Mouse (Mus musculus): ENCODE results near the gene Sept5. TPM values are rescaled to one million over a fixed set of nuclear protein-coding genes. Genes with fewer than 3 reads are reported as not detected.

The Sept5 gene
- total and polyA plus RNA-seq, 2 experiments from 2014 or later = 195 to 286 TPM

DNA sequence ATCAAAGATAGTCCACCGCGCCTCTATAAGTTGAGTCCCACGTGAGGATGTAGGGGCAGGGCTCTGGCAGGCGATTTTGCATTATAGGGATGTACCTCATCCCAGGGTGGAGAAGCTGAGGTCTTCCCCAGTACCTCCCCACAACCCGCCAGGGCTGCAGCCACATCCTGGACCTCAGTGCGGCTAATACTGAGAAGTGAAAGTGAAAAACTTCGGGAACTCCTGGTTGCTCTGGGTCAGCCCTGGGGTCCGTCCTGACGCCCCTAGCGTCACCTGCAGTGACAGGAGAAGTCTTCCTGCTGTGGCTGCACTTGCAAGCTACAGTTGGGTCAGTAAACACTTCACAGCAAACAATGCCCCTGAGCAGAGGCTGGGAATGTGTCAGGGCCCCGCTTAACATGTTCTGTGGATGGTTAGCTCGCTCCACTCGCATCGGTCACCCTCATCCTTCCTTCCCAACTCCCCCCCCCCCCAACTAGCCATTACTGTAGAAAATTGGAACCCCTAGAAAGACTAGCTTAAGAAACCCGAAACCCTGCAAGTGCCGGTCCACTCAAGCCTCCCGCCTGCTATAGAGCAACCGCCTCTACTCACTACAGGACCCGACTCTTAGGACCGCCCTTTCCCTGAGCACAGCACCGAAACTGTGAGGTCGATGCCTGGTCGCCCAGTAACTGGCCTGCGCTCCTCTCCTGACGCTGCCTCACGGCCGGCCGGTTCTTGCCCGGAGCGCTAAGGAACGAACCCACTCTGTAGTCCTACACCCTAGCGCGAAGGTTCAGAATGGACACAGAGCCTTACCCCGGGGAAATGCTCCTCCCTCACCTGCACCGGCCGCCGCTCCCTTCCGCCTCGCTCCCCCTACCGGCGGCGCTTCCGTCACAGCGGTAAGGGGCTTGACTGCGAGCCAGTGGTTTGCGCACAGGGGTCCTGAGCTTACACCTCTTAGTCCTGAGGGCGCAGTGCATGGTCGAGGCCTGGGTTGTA lies 39.7 kb downstream of the Sept5 start, which contains the start of gene Tbx1:
Gene Tbx1, minus strand, starts transcription at position 868 of the 987 bp plus-strand sequence.
- no peak within 1 kb of the TSS for H3K9ac ChIP-seq (replicated peaks; ENCODE audit: low read length)
- H3K9me3 ChIP-seq (ENCODE audit: low read length) = no peaks in the 10 kb centered on the region
- no peak for DNase-seq (ENCODE audit: low spot score)
- no peaks in the 10 kb centered on the region for H3K36me3 ChIP-seq (ENCODE audit: insufficient read depth, low read length)
- TF ChIP-seq CTCF (IDR thresholded peaks at IDR 0.05; ENCODE audit: low read depth) = peak; percentile 49
- peaks cover 4% of the 10 kb centered on the region; the same call in 1 of the 2 replicates for H3K4me1 ChIP-seq (ENCODE audit: insufficient read depth, low read length)
- peaks cover 63% of the 10 kb centered on the region for H3K27me3 ChIP-seq (ENCODE audit: insufficient read depth, low read length)
- no peak within 1 kb of the TSS for H3K27ac ChIP-seq
- peak within 1 kb of the TSS; percentile 39 for H3K4me2 ChIP-seq (ENCODE audit: low read depth, low read length)
- peak within 1 kb of the TSS; percentile 18 for H3K4me3 ChIP-seq (ENCODE audit: low read length)
- WGBS = 3% methylated on average over 48 of the region's 48 CpGs
- no peak for ATAC-seq

DNA sequence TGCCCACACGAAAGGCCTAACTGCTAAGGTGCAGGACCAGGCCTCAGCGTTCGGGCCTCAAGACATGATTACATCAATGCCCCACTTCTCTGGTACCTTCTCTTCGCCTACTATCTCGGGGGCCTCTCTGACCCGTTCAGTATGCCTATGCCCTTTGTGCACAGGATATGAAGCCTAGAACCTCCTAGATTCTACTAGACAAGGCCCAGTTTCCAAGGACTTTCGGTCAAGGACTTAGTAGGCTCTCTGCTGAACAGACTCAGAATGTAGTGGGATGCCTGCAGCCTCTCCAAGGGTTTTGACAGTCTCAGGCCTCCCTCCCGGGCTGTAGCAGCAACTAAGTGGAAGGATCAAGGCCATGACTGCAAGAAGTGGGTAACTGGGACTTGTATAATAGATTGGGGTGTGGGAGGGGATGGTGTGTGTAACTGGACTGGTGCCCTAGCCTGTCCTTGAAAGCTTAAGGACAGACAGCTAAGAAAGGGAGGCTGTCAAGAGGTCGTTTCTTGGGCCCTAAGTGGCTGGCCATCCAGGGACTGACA lies 40.6 kb downstream of the Sept5 start:
- ATAC-seq (no peak), DNase-seq (ENCODE audit: low spot score) (no peak)
- no peak overlapping the region for H3K4me2 ChIP-seq (ENCODE audit: low read depth, low read length)
- H3K4me3 ChIP-seq (ENCODE audit: low read length) = no peak overlapping the region
- WGBS = 34% methylated on average over 9 of the region's 9 CpGs
- no peaks in the 10 kb centered on the region for H3K9me3 ChIP-seq (ENCODE audit: low read length)
- no peaks in the 10 kb centered on the region for H3K36me3 ChIP-seq (ENCODE audit: insufficient read depth, low read length)
- H3K27ac ChIP-seq = no peak overlapping the region
- H3K27me3 ChIP-seq (ENCODE audit: insufficient read depth, low read length) = peaks cover 73% of the 10 kb centered on the region
- no peak overlapping the region for H3K9ac ChIP-seq (replicated peaks; ENCODE audit: low read length)
- no peak for TF ChIP-seq CTCF (IDR thresholded peaks at IDR 0.05; ENCODE audit: low read depth)
- H3K4me1 ChIP-seq (ENCODE audit: insufficient read depth, low read length) = peaks cover 4% of the 10 kb centered on the region; the same call in 1 of the 2 replicates

DNA sequence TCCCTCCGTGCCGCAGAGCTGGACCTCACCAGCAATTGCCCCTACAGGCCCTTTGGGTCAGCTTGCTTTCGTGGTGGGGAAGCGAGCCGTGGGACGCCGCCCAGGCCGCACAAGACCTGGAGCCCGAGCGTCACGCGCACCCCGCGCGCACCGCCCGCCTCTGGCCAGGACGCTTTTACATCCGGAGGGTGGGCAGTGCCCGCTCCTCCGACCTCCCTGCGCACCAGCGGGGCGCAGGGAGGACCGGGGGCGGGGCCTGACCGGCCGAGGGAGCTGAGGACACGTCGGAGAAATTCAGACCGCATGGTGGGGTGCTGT lies 41.1 kb downstream of the Sept5 start:
- H3K36me3 ChIP-seq (ENCODE audit: insufficient read depth, low read length) = no peaks in the 10 kb centered on the region
- no peak for TF ChIP-seq CTCF (IDR thresholded peaks at IDR 0.05; ENCODE audit: low read depth)
- no peak overlapping the region for H3K4me2 ChIP-seq (ENCODE audit: low read depth, low read length)
- H3K9ac ChIP-seq (replicated peaks; ENCODE audit: low read length) = no peak overlapping the region
- DNase-seq (ENCODE audit: low spot score) (no peak), ATAC-seq (no peak)
- no peak overlapping the region for H3K27ac ChIP-seq
- H3K4me3 ChIP-seq (ENCODE audit: low read length) = no peak overlapping the region
- no peaks in the 10 kb centered on the region for H3K9me3 ChIP-seq (ENCODE audit: low read length)
- H3K4me1 ChIP-seq (ENCODE audit: insufficient read depth, low read length) = peaks cover 4% of the 10 kb centered on the region; the same call in 1 of the 2 replicates
- 8% methylated on average over 31 of the region's 31 CpGs for WGBS
- H3K27me3 ChIP-seq (ENCODE audit: insufficient read depth, low read length) = peaks cover 77% of the 10 kb centered on the region

DNA sequence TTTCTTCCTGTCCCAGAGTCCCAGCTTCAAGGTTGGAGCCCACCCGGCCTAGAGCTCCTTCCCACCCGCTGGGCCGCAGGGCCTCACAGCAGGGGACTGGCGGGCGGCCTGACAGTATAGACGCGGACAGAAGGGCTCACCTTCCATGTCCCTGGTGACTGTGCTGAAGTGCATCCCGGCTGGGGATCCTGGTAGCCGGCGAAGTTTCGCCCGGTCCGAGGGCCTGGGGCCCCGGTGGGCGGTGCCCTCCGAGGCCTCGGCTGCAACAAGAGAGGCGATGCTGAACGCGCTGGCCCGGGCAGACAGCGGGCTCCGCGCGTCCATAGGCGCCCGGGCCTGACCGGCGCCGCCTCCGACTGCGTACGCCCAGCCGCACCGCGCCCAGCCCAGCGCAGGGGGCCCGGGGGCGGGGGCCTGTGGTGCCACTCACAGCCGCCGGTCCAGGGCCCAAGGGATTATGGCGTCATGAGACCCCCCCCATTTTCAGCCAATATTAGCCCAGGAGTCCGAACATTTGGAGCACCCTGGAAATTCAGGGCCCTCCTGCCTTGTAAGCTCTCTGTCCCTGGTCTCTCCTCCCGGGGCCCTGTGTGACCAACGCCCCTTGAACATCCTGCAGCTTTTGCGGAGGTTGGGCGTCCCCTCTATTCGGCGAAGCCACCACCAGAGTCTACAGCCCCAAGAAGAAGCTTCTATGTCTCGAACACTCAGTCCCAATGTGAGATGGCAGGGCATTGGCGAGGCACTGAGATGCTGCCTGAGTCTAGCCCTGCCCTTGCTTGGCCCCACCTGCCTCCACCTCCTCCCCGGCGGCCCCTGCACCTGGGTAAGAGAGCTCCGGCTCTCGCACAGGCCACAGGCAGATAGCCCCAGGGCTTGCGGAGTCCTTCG lies 41.7 kb downstream of the Sept5 start:
- H3K9me3 ChIP-seq (ENCODE audit: low read length) = no peaks in the 10 kb centered on the region
- 0 out of 2 replicates have a peak overlapping the region, but pooled peaks have one; percentile 11 for H3K4me3 ChIP-seq (ENCODE audit: low read length)
- DNase-seq (ENCODE audit: low spot score) (no peak), ATAC-seq (no peak)
- H3K4me1 ChIP-seq (ENCODE audit: insufficient read depth, low read length) = peaks cover 4% of the 10 kb centered on the region; the same call in 1 of the 2 replicates
- H3K36me3 ChIP-seq (ENCODE audit: insufficient read depth, low read length) = no peaks in the 10 kb centered on the region
- no peak overlapping the region for H3K9ac ChIP-seq (replicated peaks; ENCODE audit: low read length)
- 2% methylated on average over 45 of the region's 57 CpGs for WGBS
- H3K27ac ChIP-seq = no peak overlapping the region
- TF ChIP-seq CTCF (IDR thresholded peaks at IDR 0.05; ENCODE audit: low read depth) = no peak
- peaks cover 79% of the 10 kb centered on the region for H3K27me3 ChIP-seq (ENCODE audit: insufficient read depth, low read length)
- H3K4me2 ChIP-seq (ENCODE audit: low read depth, low read length) = peak overlapping the region; percentile 3; the same call in 1 of the 2 replicates

DNA sequence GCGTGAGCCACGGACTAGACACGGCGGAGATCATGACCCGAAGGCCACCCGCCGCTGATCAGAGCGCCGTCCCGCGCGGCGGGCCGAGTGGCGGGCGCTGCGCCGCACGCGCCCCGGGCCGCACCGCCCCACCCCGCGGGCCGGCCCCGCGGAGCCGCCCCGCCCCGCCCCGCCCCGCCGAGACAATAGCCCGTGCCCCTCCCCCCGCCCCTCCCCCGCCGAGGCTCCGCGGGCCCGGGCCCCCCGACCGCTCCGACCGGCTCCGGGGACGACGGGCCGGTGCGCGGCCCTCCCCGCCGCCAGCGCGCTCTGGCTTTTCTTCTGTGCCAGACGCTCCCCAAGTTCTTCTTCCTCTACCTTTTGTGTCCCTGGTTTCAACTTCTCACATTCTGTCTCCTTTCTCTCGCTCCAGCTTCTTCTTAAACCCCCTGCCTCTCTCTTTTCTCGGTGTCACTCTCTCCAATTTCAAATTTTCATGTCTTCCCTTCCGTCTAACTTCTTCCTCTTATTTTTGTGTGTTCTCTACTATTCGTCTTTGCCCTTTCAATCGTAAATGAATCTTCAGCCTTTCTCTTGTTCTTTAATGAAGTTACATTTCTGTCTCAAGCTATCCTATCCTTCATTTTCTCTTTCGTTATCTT lies 42.7 kb downstream of the Sept5 start:
- peaks cover 4% of the 10 kb centered on the region; the same call in 1 of the 2 replicates for H3K4me1 ChIP-seq (ENCODE audit: insufficient read depth, low read length)
- H3K36me3 ChIP-seq (ENCODE audit: insufficient read depth, low read length) = no peaks in the 10 kb centered on the region
- peak overlapping the region; percentile 35 for H3K4me3 ChIP-seq (ENCODE audit: low read length)
- no peak for ATAC-seq
- peak overlapping the region; percentile 58 for H3K4me2 ChIP-seq (ENCODE audit: low read depth, low read length)
- H3K27ac ChIP-seq = no peak overlapping the region
- peaks cover 88% of the 10 kb centered on the region for H3K27me3 ChIP-seq (ENCODE audit: insufficient read depth, low read length)
- H3K9me3 ChIP-seq (ENCODE audit: low read length) = no peaks in the 10 kb centered on the region
- no peak for DNase-seq (ENCODE audit: low spot score)
- under 1% methylated on average over 18 of the region's 62 CpGs for WGBS
- H3K9ac ChIP-seq (replicated peaks; ENCODE audit: low read length) = peak overlapping the region; percentile 13; the same call in 1 of the 2 replicates
- TF ChIP-seq CTCF (IDR thresholded peaks at IDR 0.05; ENCODE audit: low read depth) = no peak

All from hindbrain, postnatal 0 days (tissue).